Mouse (Mus musculus) cortical plate, adult 2 months (tissue): Measurements from ENCODE around the gene Parvb.

Source experiments
- CTCF ChIP-seq: fragments of 200-500 bp; IDR thresholded peaks from 2 replicates; pipeline ENCODE4 v1.5.1; 2011; ENCODE audit warnings: mild to moderate bottlenecking, control low read depth, low read length; ENCODE audit not compliant: insufficient read depth; ENCODE audit errors: extremely low read depth
- POLR2A ChIP-seq: fragments of 200-500 bp; IDR thresholded peaks from 2 replicates; pipeline ENCODE4 v1.6.1; 2011; ENCODE audit warnings: mild to moderate bottlenecking, low read length, control low read depth; ENCODE audit not compliant: insufficient read depth; ENCODE audit errors: extremely low read depth

- TF ChIP-seq CTCF (no peak), POLR2A (no peak)
Measured at GRCm38 (mm10) chr15:84278091-84278490, 46.2 kb downstream of the Parvb start.
